14 mouse cellular contexts compared by ENCODE assay signal in the genomic region with DNA sequence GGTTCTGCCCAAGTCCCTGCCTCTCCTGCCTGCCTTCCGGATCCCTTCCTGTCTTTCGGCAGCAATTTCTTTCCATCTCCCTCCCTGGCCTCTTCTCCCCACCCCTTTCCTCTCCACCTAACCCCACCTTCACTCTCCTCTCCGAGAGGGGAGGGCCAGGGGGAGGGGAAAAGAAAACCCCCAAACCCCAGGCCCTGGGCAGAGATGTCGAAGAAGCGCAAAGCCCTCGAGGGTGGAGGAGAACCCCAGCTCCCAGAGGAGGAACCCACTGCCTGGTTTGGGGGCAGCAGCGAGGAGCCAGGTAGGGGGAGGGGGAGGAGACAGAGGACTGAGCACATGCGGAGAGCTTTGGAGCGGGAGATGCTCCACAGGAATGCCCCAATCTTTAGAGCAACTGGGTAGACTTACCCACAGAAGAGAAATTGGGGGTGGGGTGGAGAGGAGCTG. TPM values are rescaled to one million over a fixed set of nuclear protein-coding genes. Genes with fewer than 3 reads are reported as not detected.
DNase-seq lines count a peak whose midpoint lies in the region; ATAC-seq and TF ChIP-seq lines count a peak whose summit lies in the region.
"Had no signal": no experiment of that assay in that cellular context is flagged by ENCODE, and none has a peak within 500 bp of the region (broad histone marks: within the 10 kb centered on the region; RNA-seq: fewer than 3 reads in every experiment).

No protein-coding gene starts in this region.

- no peak overlapping the region for H3K9ac ChIP-seq in heart, embryonic 12.5 days
- no peak overlapping the region for H3K9ac ChIP-seq in heart, embryonic 11.5 days (ENCODE audit: low read depth, low read length)
- H3K9ac ChIP-seq in limb, embryonic 12.5 days (replicated peaks): no peak overlapping the region
- H3K9ac ChIP-seq in midbrain, postnatal 0 days (replicated peaks; ENCODE audit: low read length, poor library complexity, severe bottlenecking): no peak overlapping the region
- H3K9ac ChIP-seq in forebrain, embryonic 14.5 days (ENCODE audit: low read length): no peak overlapping the region
- H3K9ac ChIP-seq: liver, embryonic 14.5 days had no signal

- TF ChIP-seq CTCF in midbrain, postnatal 0 days (IDR thresholded peaks at IDR 0.05): no peak

- peaks cover 21% of the 10 kb centered on the region for H3K4me1 ChIP-seq in heart, embryonic 12.5 days (replicated peaks)
- peaks cover 19% of the 10 kb centered on the region for H3K4me1 ChIP-seq in heart, embryonic 11.5 days (ENCODE audit: control insufficient read depth, insufficient read depth, low read length)
- H3K4me1 ChIP-seq in limb, embryonic 12.5 days (replicated peaks): peaks cover 29% of the 10 kb centered on the region
- peaks cover 34% of the 10 kb centered on the region for H3K4me1 ChIP-seq in limb, embryonic 10.5 days
- peaks cover 10% of the 10 kb centered on the region for H3K4me1 ChIP-seq in midbrain, postnatal 0 days (ENCODE audit: insufficient read depth, low read length)
- peaks cover 11% of the 10 kb centered on the region for H3K4me1 ChIP-seq in forebrain, embryonic 14.5 days (ENCODE audit: control insufficient read depth, insufficient read depth, low read length)

- DNase-seq in limb, embryonic 10.5 days (ENCODE audit: low spot score): no peak
- DNase-seq in cerebellum, adult 9-11 months: peak; percentile 88
- DNase-seq in midbrain, postnatal 0 days (ENCODE audit: low spot score): no peak
- no peak for DNase-seq in ovary, adult 18-20 months (ENCODE audit: low spot score)
- no peak for DNase-seq in forebrain, embryonic 14.5 days (ENCODE audit: low spot score)
- DNase-seq: kidney, postnatal 4 days had no signal

- H3K27ac ChIP-seq in heart, embryonic 12.5 days (ENCODE audit: poor library complexity, severe bottlenecking): no peak overlapping the region
- H3K27ac ChIP-seq in heart, embryonic 11.5 days (ENCODE audit: low read depth, low read length): no peak overlapping the region
- no peak overlapping the region for H3K27ac ChIP-seq in limb, embryonic 12.5 days
- no peak overlapping the region for H3K27ac ChIP-seq in limb, embryonic 10.5 days
- no peak overlapping the region for H3K27ac ChIP-seq in midbrain, postnatal 0 days (ENCODE audit: low read depth, low read length)
- H3K27ac ChIP-seq in forebrain, embryonic 14.5 days (ENCODE audit: low read depth, low read length): no peak overlapping the region
- H3K27ac ChIP-seq: liver, embryonic 14.5 days had no signal

- H3K27me3 ChIP-seq in heart, embryonic 12.5 days (replicated peaks): peaks cover 46% of the 10 kb centered on the region
- peaks cover 50% of the 10 kb centered on the region for H3K27me3 ChIP-seq in heart, embryonic 11.5 days (ENCODE audit: control insufficient read depth, insufficient read depth, low read length)
- peaks cover 71% of the 10 kb centered on the region for H3K27me3 ChIP-seq in limb, embryonic 12.5 days
- H3K27me3 ChIP-seq in limb, embryonic 10.5 days (ENCODE audit: low read depth, poor library complexity, severe bottlenecking): peaks cover 69% of the 10 kb centered on the region
- no peaks in the 10 kb centered on the region for H3K27me3 ChIP-seq in midbrain, postnatal 0 days (ENCODE audit: insufficient read depth, low read length)
- peaks cover 6% of the 10 kb centered on the region for H3K27me3 ChIP-seq in forebrain, embryonic 14.5 days (replicated peaks; ENCODE audit: control insufficient read depth, insufficient read depth, low read length)

- H3K4me2 ChIP-seq in heart, embryonic 12.5 days: peak overlapping the region; percentile 92
- no peak overlapping the region for H3K4me2 ChIP-seq in heart, embryonic 11.5 days
- H3K4me2 ChIP-seq in limb, embryonic 12.5 days: no peak overlapping the region
- peak overlapping the region; percentile 87 for H3K4me2 ChIP-seq in midbrain, postnatal 0 days (ENCODE audit: low read depth, low read length, poor library complexity, severe bottlenecking)
- no peak overlapping the region for H3K4me2 ChIP-seq in forebrain, embryonic 14.5 days (ENCODE audit: low read length)

- H3K9me3 ChIP-seq in heart, embryonic 12.5 days (replicated peaks): no peaks in the 10 kb centered on the region
- H3K9me3 ChIP-seq in heart, embryonic 11.5 days (replicated peaks; ENCODE audit: control insufficient read depth, low read length): no peaks in the 10 kb centered on the region
- no peaks in the 10 kb centered on the region for H3K9me3 ChIP-seq in limb, embryonic 12.5 days
- H3K9me3 ChIP-seq in limb, embryonic 10.5 days (replicated peaks): no peaks in the 10 kb centered on the region
- H3K9me3 ChIP-seq in midbrain, postnatal 0 days (ENCODE audit: low read length): no peaks in the 10 kb centered on the region
- no peaks in the 10 kb centered on the region for H3K9me3 ChIP-seq in forebrain, embryonic 14.5 days (replicated peaks; ENCODE audit: control insufficient read depth, low read length)

- H3K36me3 ChIP-seq in heart, embryonic 12.5 days: no peaks in the 10 kb centered on the region
- H3K36me3 ChIP-seq in heart, embryonic 11.5 days (ENCODE audit: control insufficient read depth, insufficient read depth, low read length): no peaks in the 10 kb centered on the region
- no peaks in the 10 kb centered on the region for H3K36me3 ChIP-seq in limb, embryonic 12.5 days
- no peaks in the 10 kb centered on the region for H3K36me3 ChIP-seq in limb, embryonic 10.5 days
- no peaks in the 10 kb centered on the region for H3K36me3 ChIP-seq in midbrain, postnatal 0 days (ENCODE audit: insufficient read depth, low read length)
- no peaks in the 10 kb centered on the region for H3K36me3 ChIP-seq in forebrain, embryonic 14.5 days (ENCODE audit: control insufficient read depth, insufficient read depth, low read length)

- ATAC-seq in heart, embryonic 12.5 days (ENCODE audit: insufficient number of reproducible peaks, low FRiP score): no peak
- no peak for ATAC-seq in heart, embryonic 11.5 days (replicated peaks; ENCODE audit: insufficient number of reproducible peaks, low FRiP score, low TSS enrichment)
- no peak for ATAC-seq in limb, embryonic 12.5 days (ENCODE audit: insufficient number of reproducible peaks, insufficient read depth, low FRiP score, low TSS enrichment, low read depth)
- ATAC-seq in midbrain, postnatal 0 days (ENCODE audit: low FRiP score): no peak
- ATAC-seq in forebrain, embryonic 14.5 days: no peak

- peak overlapping the region; percentile 15; the same call in 1 of the 2 replicates for H3K4me3 ChIP-seq in heart, embryonic 12.5 days
- H3K4me3 ChIP-seq in heart, embryonic 11.5 days (ENCODE audit: low read depth, low read length): no peak overlapping the region
- H3K4me3 ChIP-seq in limb, embryonic 12.5 days (replicated peaks): 0 out of 2 replicates have a peak overlapping the region, but pooled peaks have one; percentile 48
- no peak overlapping the region for H3K4me3 ChIP-seq in limb, embryonic 10.5 days
- no peak overlapping the region for H3K4me3 ChIP-seq in midbrain, postnatal 0 days (ENCODE audit: low read depth, low read length)
- no peak overlapping the region for H3K4me3 ChIP-seq in forebrain, embryonic 14.5 days (ENCODE audit: low read depth, low read length)

- 14% methylated on average over 9 of the region's 9 CpGs for WGBS in heart, embryonic 12.5 days
- WGBS in heart, embryonic 11.5 days (ENCODE audit: insufficient replicate concordance): 17% methylated on average over 9 of the region's 9 CpGs
- WGBS in limb, embryonic 12.5 days: 13% methylated on average over 8 of the region's 9 CpGs
- 9% methylated on average over 9 of the region's 9 CpGs for WGBS in limb, embryonic 10.5 days
- WGBS in midbrain, postnatal 0 days: 16% methylated on average over 9 of the region's 9 CpGs
- WGBS in forebrain, embryonic 14.5 days: 13% methylated on average over 9 of the region's 9 CpGs

RNA-seq across cellular contexts. Expression of a gene that starts 1.7 kb away (rescaled TPM):
- 1.4 and 1.7 TPM in 2 replicates for polyA plus RNA-seq in heart, embryonic 12.5 days (2016; fragmentation: Nextera tagmentation; extraction: Ambion mirVana)
- polyA plus RNA-seq in heart, embryonic 11.5 days (2014; fragmentation: Nextera tagmentation; extraction: Ambion mirVana): 3.0 and 4.1 TPM in 2 replicates
- 2.4 and 4.4 TPM in 2 replicates for polyA plus RNA-seq in limb, embryonic 12.5 days (2016; fragmentation: Nextera tagmentation; extraction: Ambion mirVana)
- 1.6 and 1.9 TPM in 2 replicates for polyA plus RNA-seq in limb, embryonic 10.5 days (2016; fragmentation: Nextera tagmentation; extraction: Ambion mirVana)
- total RNA-seq in midbrain, postnatal 0 days (2014; rRNA removed): 40.3 and 42.3 TPM in 2 replicates
- 7.8 and 8.6 TPM in 2 replicates for polyA plus RNA-seq in midbrain, postnatal 0 days (2015; fragmentation: Nextera tagmentation; extraction: Ambion mirVana)
- 12.1 and 14.3 TPM in 2 replicates for polyA plus RNA-seq in forebrain, embryonic 14.5 days (2014; fragmentation: Nextera tagmentation; extraction: Ambion mirVana)

RNA-seq across cellular contexts. Expression of a gene that starts 39.9 kb away (rescaled TPM):
- polyA plus RNA-seq in heart, embryonic 12.5 days (2016; fragmentation: Nextera tagmentation; extraction: Ambion mirVana): not detected in 2 replicates
- not detected in 2 replicates for polyA plus RNA-seq in heart, embryonic 11.5 days (2014; fragmentation: Nextera tagmentation; extraction: Ambion mirVana)
- polyA plus RNA-seq in limb, embryonic 12.5 days (2016; fragmentation: Nextera tagmentation; extraction: Ambion mirVana): not detected in 2 replicates
- not detected in 2 replicates for polyA plus RNA-seq in limb, embryonic 10.5 days (2016; fragmentation: Nextera tagmentation; extraction: Ambion mirVana)
- total RNA-seq in midbrain, postnatal 0 days (2014; rRNA removed): not detected in 2 replicates
- not detected in 2 replicates for polyA plus RNA-seq in midbrain, postnatal 0 days (2015; fragmentation: Nextera tagmentation; extraction: Ambion mirVana)
- polyA plus RNA-seq in forebrain, embryonic 14.5 days (2014; fragmentation: Nextera tagmentation; extraction: Ambion mirVana): not detected in 2 replicates
- total RNA-seq: gastrocnemius, adult 8-10 months; megakaryocyte-erythroid progenitor cell, adult 5-6 weeks had no signal
- polyA plus RNA-seq: brain, embryonic 14.5 days; liver, embryonic 14.5 days; stomach, embryonic 14.5 days had no signal

Comparison
In these comparisons a context has a peak if more than half of its experiments do, and no peak if none do; other contexts are left out.
1. H3K4me2 ChIP-seq: peak in heart, embryonic 12.5 days (single experiment) and midbrain, postnatal 0 days (single experiment); none in heart, embryonic 11.5 days (single experiment), limb, embryonic 12.5 days (single experiment) and forebrain, embryonic 14.5 days (single experiment).
2. H3K4me3 ChIP-seq: peak in heart, embryonic 12.5 days (single experiment) and limb, embryonic 12.5 days (single experiment); none in heart, embryonic 11.5 days (single experiment), limb, embryonic 10.5 days (single experiment), midbrain, postnatal 0 days (single experiment) and forebrain, embryonic 14.5 days (single experiment).